In the genomic region with DNA sequence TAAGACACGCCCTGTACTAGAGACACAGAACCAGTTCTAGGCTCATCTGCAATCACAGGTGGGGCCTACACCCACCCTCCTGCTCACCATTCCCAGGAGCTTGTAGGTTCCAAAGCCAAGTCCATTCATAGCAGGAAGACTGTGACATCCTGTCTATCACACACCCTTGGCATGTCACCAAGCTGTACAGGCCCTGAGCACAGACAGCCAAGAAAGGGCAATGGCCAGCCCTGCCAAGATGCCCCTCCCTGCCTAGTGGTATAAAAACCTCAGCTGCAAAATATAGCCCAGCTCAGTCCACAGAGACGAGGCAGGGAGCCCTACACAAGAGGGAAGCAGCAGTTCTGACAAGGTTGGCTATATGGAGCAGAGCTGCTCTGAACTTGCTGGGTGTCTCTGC, we compare ENCODE assay signal across 9 mouse cellular contexts. TPM values are rescaled to one million over a fixed set of nuclear protein-coding genes. Genes with fewer than 3 reads are reported as not detected.
DNase-seq lines count a peak whose midpoint lies in the region; ATAC-seq lines count a peak whose summit lies in the region.
"Had no signal": no experiment of that assay in that cellular context is flagged by ENCODE, and none has a peak within 500 bp of the region (broad histone marks: within the 10 kb centered on the region; RNA-seq: fewer than 3 reads in every experiment).

No protein-coding gene starts in this region.

- no peaks in the 10 kb centered on the region for H3K36me3 ChIP-seq in heart, embryonic 16.5 days (ENCODE audit: control insufficient read depth, insufficient read depth)
- H3K36me3 ChIP-seq in lung, embryonic 15.5 days: 0 out of 2 replicates have a peak, but pooled peaks cover 1% of the 10 kb centered on the region
- H3K36me3 ChIP-seq in midbrain, embryonic 13.5 days: no peaks in the 10 kb centered on the region
- H3K36me3 ChIP-seq: liver, embryonic 15.5 days had no signal

- no peak overlapping the region for H3K4me2 ChIP-seq in heart, embryonic 16.5 days (ENCODE audit: low read depth, low read length)
- no peak overlapping the region for H3K4me2 ChIP-seq in lung, embryonic 15.5 days
- no peak overlapping the region for H3K4me2 ChIP-seq in midbrain, embryonic 13.5 days (replicated peaks)
- H3K4me2 ChIP-seq: liver, embryonic 15.5 days had no signal

- WGBS in heart, embryonic 16.5 days: 62% methylated on average over 2 of the region's 2 CpGs
- WGBS in lung, embryonic 15.5 days: 50% methylated on average over 2 of the region's 2 CpGs
- WGBS in midbrain, embryonic 13.5 days: 91% methylated on average over 2 of the region's 2 CpGs

- no peak overlapping the region for H3K4me3 ChIP-seq in heart, embryonic 16.5 days (ENCODE audit: low read length)
- H3K4me3 ChIP-seq in lung, embryonic 15.5 days: no peak overlapping the region
- no peak overlapping the region for H3K4me3 ChIP-seq in midbrain, embryonic 13.5 days (replicated peaks)
- H3K4me3 ChIP-seq: liver, embryonic 15.5 days had no signal

- H3K27ac ChIP-seq in heart, embryonic 16.5 days (ENCODE audit: low read length): no peak overlapping the region
- H3K27ac ChIP-seq in lung, embryonic 15.5 days: 0 out of 2 replicates have a peak overlapping the region, but pooled peaks have one; percentile 21
- H3K27ac ChIP-seq in midbrain, embryonic 13.5 days: no peak overlapping the region
- H3K27ac ChIP-seq: liver, embryonic 15.5 days had no signal

- no peaks in the 10 kb centered on the region for H3K27me3 ChIP-seq in heart, embryonic 16.5 days (ENCODE audit: control insufficient read depth, insufficient read depth, low read length)
- H3K27me3 ChIP-seq in lung, embryonic 15.5 days: no peaks in the 10 kb centered on the region
- H3K27me3 ChIP-seq in midbrain, embryonic 13.5 days: no peaks in the 10 kb centered on the region
- H3K27me3 ChIP-seq: liver, embryonic 15.5 days had no signal

- no peak overlapping the region for H3K9ac ChIP-seq in heart, embryonic 16.5 days (ENCODE audit: low read length)
- no peak overlapping the region for H3K9ac ChIP-seq in lung, embryonic 15.5 days
- no peak overlapping the region for H3K9ac ChIP-seq in midbrain, embryonic 13.5 days (replicated peaks)
- H3K9ac ChIP-seq: liver, embryonic 15.5 days had no signal

- no peaks in the 10 kb centered on the region for H3K9me3 ChIP-seq in heart, embryonic 16.5 days (replicated peaks; ENCODE audit: control insufficient read depth, low read length)
- no peaks in the 10 kb centered on the region for H3K9me3 ChIP-seq in lung, embryonic 15.5 days
- H3K9me3 ChIP-seq in midbrain, embryonic 13.5 days: no peaks in the 10 kb centered on the region
- H3K9me3 ChIP-seq: liver, embryonic 15.5 days had no signal

- peak; percentile 72 for ATAC-seq in heart, embryonic 16.5 days (replicated peaks; ENCODE audit: extremely low read depth, insufficient read depth, low FRiP score)
- ATAC-seq in lung, embryonic 15.5 days (ENCODE audit: borderline replicate concordance, extremely low read depth, low FRiP score, low TSS enrichment): no peak
- ATAC-seq in midbrain, embryonic 13.5 days: no peak

- DNase-seq in adrenal gland, postnatal 10 days: peak; percentile 47
- DNase-seq in adrenal gland, adult 8-10 months: no peak
- peak; percentile 36 for DNase-seq in cerebellum, adult 8-10 months
- no peak for DNase-seq in spleen, adult 12 weeks (ENCODE audit: low spot score)
- no peak for DNase-seq in layer of hippocampus, adult 9-11 months

- peaks cover 13% of the 10 kb centered on the region for H3K4me1 ChIP-seq in heart, embryonic 16.5 days (ENCODE audit: control insufficient read depth, insufficient read depth, low read length)
- H3K4me1 ChIP-seq in lung, embryonic 15.5 days: peaks cover 19% of the 10 kb centered on the region; the same call in 1 of the 2 replicates
- H3K4me1 ChIP-seq in midbrain, embryonic 13.5 days (replicated peaks): peaks cover 3% of the 10 kb centered on the region; the same call in 1 of the 2 replicates

RNA-seq across cellular contexts. Expression of a gene that starts 26.7 kb away (rescaled TPM):
- 10 to 100 TPM; 46.8 to 47.4 TPM for total RNA-seq in adrenal gland, postnatal 10 days (2021)
- total RNA-seq in adrenal gland, adult 8-10 months (2022): 10 to 100 TPM; 52.8 to 65.8 (median 57.6) TPM
- polyA plus RNA-seq in heart, embryonic 16.5 days (2015; fragmentation: Nextera tagmentation; extraction: Ambion mirVana): 54.3 and 56.3 TPM in 2 replicates
- polyA plus RNA-seq in lung, embryonic 15.5 days (2015; fragmentation: Nextera tagmentation; extraction: Ambion mirVana): 74.7 and 80.1 TPM in 2 replicates
- polyA plus RNA-seq in midbrain, embryonic 13.5 days (2015; fragmentation: Nextera tagmentation; extraction: Ambion mirVana): 52.3 and 56.9 TPM in 2 replicates

Comparison
In these comparisons a context has a peak if more than half of its experiments do, and no peak if none do; other contexts are left out.
1. DNase-seq: peak in adrenal gland, postnatal 10 days (single experiment) and cerebellum, adult 8-10 months (single experiment); none in adrenal gland, adult 8-10 months (single experiment), spleen, adult 12 weeks (single experiment) and layer of hippocampus, adult 9-11 months (single experiment).